Mouse (Mus musculus) neural tube, embryonic 15.5 days (tissue): ENCODE data around the gene Cenpb. TPM values are rescaled to one million over a fixed set of nuclear protein-coding genes. Genes with fewer than 3 reads are reported as not detected.

Experiments used
- ATAC-seq: fragments of 200-750 bp; cut with Nextera tagmentation; 2 replicates; pipeline ENCODE4 v1.8.0; 2017; ENCODE audit warnings: mild to moderate bottlenecking, moderate TSS enrichment, moderate library complexity; ENCODE audit not compliant: low FRiP score
- H3K27ac ChIP-seq: fragments of 300-500 bp; sonication (generic); replicated peaks from 2 replicates; pipeline ENCODE4 v1.5.1; 2015; ENCODE audit warnings: mild to moderate bottlenecking, inconsistent platforms
- H3K27me3 ChIP-seq: fragments of 300-500 bp; sonication (generic); replicated peaks from 2 replicates; pipeline ENCODE4 v1.6.1; 2015; ENCODE audit warnings: inconsistent platforms
- H3K36me3 ChIP-seq: fragments of 300-500 bp; sonication (generic); 2 replicates; pipeline ENCODE4 v1.6.1; 2015; ENCODE audit warnings: inconsistent platforms
- H3K4me1 ChIP-seq: fragments of 300-500 bp; sonication (generic); 2 replicates; pipeline ENCODE4 v1.6.1; 2015; ENCODE audit warnings: inconsistent platforms
- H3K4me2 ChIP-seq: fragments of 300-500 bp; sonication (generic); 2 replicates; pipeline ENCODE4 v1.6.1; 2015; ENCODE audit warnings: inconsistent platforms, mild to moderate bottlenecking, moderate library complexity
- H3K4me3 ChIP-seq: fragments of 300-500 bp; sonication (generic); replicated peaks from 2 replicates; pipeline ENCODE4 v1.5.1; 2015; ENCODE audit warnings: mild to moderate bottlenecking, inconsistent platforms
- H3K9ac ChIP-seq: fragments of 300-500 bp; sonication (generic); replicated peaks from 2 replicates; pipeline ENCODE4 v1.6.1; 2015; ENCODE audit warnings: mild to moderate bottlenecking, inconsistent platforms
- H3K9me3 ChIP-seq: fragments of 300-500 bp; sonication (generic); replicated peaks from 2 replicates; pipeline ENCODE4 v1.6.1; 2016; ENCODE audit warnings: inconsistent platforms
- WGBS: fragments of 180-500 bp; shearing (Covaris S2); methylation state at CpG from one replicate; pipeline ENCODE4 v1.1.7; 2015; ENCODE audit warnings: mixed read lengths; 5-methylcytosine and 5-hydroxymethylcytosine counted together
- polyA plus RNA-seq: library from polyadenylated mRNA; unstranded; fragments of >200 nt; fragmentation: Nextera tagmentation; extraction: Ambion mirVana; gene quantifications from 2 replicates; pipeline ENCODE4 v1.2.1, GENCODE M21; 2015

Gene Cenpb
- polyA plus RNA-seq, 1 experiment from 2014 or later = 12.6 TPM

DNA sequence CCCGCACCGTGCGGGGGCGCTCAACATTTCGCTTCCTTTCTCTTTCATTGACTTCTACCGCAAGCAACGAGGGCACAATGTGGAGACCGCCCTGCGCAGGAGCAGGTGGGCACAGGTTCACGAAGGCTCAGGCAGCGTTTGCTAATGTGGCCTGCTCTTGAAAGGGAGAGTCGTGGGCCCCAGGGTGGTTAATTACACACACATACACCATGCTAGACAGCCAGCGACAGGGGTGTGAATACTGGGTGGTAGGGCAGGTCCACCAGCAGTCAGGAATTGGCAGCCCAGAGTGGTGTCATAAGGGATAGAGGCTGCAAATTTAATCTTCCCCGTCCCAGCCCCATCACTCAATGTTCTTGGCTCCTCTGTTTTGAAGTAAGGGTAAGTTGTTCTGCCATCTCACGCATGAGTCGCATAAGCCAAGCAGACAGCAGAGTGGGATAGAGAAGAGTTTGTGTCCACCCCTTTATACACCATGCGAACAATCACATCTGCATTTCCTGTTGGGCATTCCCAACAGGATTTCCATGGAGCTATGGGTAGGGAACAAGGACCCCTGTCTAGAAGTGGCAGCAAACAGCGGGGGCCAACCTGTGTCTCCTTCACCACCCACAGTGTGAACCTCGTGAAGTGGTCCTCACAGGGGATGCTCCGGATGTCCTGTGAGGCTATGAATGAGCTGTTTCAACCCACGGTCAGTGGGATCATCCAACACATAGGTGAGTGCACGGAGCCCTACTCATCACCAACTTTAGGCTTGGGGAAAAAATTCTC, 36.7 kb downstream of the Cenpb start:
- H3K9ac ChIP-seq = no peak overlapping the region
- H3K27me3 ChIP-seq = no peaks in the 10 kb centered on the region
- H3K4me2 ChIP-seq = no peak overlapping the region; the same call in 1 of the 2 replicates
- H3K9me3 ChIP-seq = no peaks in the 10 kb centered on the region
- H3K4me3 ChIP-seq = no peak overlapping the region
- WGBS = 66% methylated on average over 22 of the region's 22 CpGs
- H3K27ac ChIP-seq = no peak overlapping the region
- H3K36me3 ChIP-seq = peaks cover 44% of the 10 kb centered on the region
- no peaks in the 10 kb centered on the region; the same call in 1 of the 2 replicates for H3K4me1 ChIP-seq
- no peak for ATAC-seq

DNA sequence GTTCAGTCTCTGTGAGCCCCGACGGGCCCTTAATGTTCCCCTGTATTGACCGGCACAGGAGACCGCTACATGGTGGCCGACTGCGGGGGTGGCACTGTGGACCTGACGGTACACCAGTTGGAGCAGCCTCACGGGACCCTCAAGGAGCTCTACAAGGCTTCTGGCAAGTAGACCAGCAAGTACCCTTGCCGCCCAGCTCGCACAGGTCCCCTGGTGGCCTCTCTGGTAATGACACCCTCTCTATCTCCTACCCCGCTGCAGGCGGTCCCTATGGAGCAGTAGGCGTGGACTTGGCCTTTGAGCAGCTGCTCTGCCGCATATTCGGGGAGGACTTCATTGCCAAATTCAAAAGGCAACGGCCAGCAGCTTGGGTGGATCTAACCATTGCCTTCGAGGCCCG, 37.3 kb downstream of the Cenpb start:
- no peak overlapping the region for H3K9ac ChIP-seq
- no peak overlapping the region; the same call in 1 of the 2 replicates for H3K4me2 ChIP-seq
- H3K36me3 ChIP-seq = peaks cover 38% of the 10 kb centered on the region
- H3K27me3 ChIP-seq = no peaks in the 10 kb centered on the region
- H3K4me3 ChIP-seq = no peak overlapping the region
- H3K27ac ChIP-seq = no peak overlapping the region
- WGBS = 27% methylated on average over 18 of the region's 18 CpGs
- peak; percentile 14; the same call in 1 of the 2 replicates for ATAC-seq
- no peaks in the 10 kb centered on the region for H3K9me3 ChIP-seq
- no peaks in the 10 kb centered on the region; the same call in 1 of the 2 replicates for H3K4me1 ChIP-seq

DNA sequence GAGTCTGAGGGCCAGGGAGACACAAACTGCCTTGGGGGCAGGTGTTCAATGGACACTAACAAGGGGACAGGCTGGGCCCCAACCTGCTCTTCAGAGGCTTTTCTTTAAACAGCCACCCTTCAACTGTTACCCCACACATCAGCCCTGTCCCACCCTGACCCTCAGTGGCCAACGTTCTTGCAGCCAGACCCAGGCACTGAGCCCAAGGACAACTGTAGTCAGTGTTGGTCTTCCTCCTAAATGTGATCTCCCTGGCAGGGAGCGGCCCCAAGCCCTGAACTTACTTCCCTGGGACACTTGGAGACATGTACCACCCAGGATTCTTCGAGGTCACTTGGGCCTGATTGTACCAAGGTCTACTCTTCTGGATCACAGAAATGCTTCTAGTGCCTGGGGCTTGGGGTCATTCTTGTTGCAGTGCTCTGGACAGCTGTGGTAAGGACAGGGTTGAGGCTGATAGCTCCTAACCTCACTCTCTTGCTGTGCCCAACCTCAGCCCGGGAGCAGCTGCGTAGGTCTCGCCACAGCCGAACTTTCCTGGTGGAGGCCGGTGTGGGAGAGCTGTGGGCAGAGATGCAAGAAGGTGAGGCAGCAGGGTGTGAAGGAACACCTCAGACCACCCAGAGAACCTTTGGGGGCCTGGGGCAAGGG, 38.4 kb downstream of the Cenpb start:
- no peak for ATAC-seq
- Histone ChIP-seq H3K4me1 (no peaks in the 10 kb centered on the region; the same call in 1 of the 2 replicates), H3K9me3 (no peaks in the 10 kb centered on the region), H3K9ac (no peak overlapping the region), H3K4me2 (no peak overlapping the region), H3K27ac (no peak overlapping the region), H3K4me3 (no peak overlapping the region), H3K36me3 (peaks cover 27% of the 10 kb centered on the region), H3K27me3 (no peaks in the 10 kb centered on the region)
- 92% methylated on average over 8 of the region's 8 CpGs for WGBS

DNA sequence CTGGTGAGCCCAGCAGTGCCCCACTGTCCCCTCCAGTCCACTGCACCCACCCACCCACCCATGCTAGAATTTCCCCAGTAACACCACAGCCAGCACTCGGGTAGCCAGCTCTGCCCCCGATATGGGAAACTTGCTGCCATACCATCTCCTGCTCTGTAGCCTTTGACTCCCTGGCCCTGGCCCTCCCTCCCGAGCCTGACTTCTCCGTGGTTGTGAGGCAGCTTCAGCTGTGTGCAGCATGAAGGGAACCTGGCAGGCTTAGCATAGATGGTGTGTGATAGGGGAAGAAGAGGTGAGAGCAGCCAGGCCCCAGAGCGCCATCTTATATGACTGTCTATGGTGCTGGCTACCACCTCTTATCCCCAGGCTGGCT, 39.3 kb downstream of the Cenpb start:
- Histone ChIP-seq H3K27ac (no peak overlapping the region), H3K4me1 (no peaks in the 10 kb centered on the region; the same call in 1 of the 2 replicates), H3K27me3 (no peaks in the 10 kb centered on the region), H3K4me3 (no peak overlapping the region), H3K36me3 (peaks cover 18% of the 10 kb centered on the region), H3K9me3 (no peaks in the 10 kb centered on the region), H3K9ac (no peak overlapping the region), H3K4me2 (no peak overlapping the region)
- 80% methylated on average over 5 of the region's 5 CpGs for WGBS
- no peak for ATAC-seq

DNA sequence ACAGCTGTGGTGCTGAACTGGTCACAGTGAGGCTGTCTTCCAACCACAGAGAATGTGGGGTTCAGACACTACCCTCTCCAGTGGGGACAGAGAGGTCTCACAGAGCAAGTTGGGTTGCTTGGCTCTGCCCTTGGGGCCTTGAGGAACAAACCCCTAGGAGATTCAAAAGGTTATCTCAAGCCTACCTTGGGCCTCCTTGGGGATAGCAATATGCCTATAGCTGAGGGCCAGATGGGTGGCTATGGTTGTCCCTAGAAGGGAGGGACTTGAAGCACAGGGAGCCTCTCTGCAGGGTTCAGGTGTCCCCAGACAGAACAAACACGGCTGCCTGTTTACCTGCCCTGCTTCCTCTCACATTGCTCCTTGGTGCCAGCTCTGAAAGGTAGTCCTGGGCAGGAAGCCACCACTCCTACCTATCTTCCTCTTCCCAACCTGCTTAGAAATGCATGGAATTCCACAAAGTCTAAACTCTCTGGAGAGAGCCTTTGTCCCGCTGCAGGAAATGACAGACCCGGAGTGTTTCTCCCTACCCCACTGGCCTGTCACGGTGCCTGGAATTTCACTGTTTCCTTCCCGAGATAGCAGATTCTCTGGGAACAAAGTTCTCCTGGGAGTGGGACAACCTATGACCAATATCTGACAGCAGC, 39.9 kb downstream of the Cenpb start:
- Histone ChIP-seq H3K36me3 (peaks cover 14% of the 10 kb centered on the region), H3K4me2 (no peak overlapping the region), H3K4me1 (no peaks in the 10 kb centered on the region; the same call in 1 of the 2 replicates), H3K27ac (no peak overlapping the region), H3K27me3 (no peaks in the 10 kb centered on the region), H3K9me3 (no peaks in the 10 kb centered on the region), H3K4me3 (no peak overlapping the region), H3K9ac (no peak overlapping the region)
- ATAC-seq = no peak
- 61% methylated on average over 5 of the region's 5 CpGs for WGBS

DNA sequence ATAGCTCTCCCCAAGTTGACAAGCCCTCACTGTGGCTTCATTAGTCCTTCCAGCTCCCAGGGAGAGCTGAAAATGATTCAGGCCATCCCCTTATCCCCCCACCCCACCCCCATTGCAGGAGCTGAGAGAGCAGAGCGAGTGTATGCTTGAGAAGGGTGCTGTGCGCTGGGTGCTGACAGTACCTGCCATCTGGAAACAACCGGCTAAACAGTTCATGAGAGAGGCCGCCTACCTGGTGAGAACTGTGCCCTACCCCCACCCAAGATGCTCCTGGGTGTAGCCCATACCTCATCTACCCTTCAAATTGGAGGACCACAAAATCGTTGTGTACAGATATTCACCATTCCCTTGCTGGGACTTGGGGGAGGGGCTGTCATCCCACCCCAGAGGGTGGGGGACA, 40.6 kb downstream of the Cenpb start:
- Histone ChIP-seq H3K4me3 (no peak overlapping the region), H3K9ac (no peak overlapping the region), H3K9me3 (no peaks in the 10 kb centered on the region), H3K27ac (no peak overlapping the region), H3K36me3 (peaks cover 7% of the 10 kb centered on the region), H3K27me3 (no peaks in the 10 kb centered on the region), H3K4me2 (no peak overlapping the region), H3K4me1 (no peaks in the 10 kb centered on the region; the same call in 1 of the 2 replicates)
- WGBS = 94% methylated on average over 5 of the region's 5 CpGs
- ATAC-seq = no peak

DNA sequence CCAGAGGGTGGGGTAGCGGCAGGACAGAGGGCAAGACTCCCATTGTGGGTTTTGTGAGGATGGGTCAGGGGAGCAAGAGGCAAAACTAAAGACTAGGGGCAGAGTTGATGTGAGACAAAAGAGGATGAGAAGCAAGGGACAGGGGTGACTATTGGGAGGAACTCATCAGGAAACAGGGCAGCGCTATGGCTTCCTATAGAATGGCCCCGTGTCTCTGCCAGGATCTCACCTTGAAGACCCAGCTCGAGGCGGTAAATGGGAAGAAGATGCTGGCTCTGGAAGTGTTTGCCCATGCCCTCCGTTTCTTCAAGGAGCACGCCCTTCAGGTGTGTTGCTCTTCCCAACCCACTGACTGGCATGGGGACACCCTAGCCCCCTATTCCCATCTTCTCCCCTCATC, 41.1 kb downstream of the Cenpb start:
- Histone ChIP-seq H3K27me3 (no peaks in the 10 kb centered on the region), H3K4me3 (no peak overlapping the region), H3K9me3 (no peaks in the 10 kb centered on the region), H3K9ac (no peak overlapping the region), H3K36me3 (0 out of 2 replicates have a peak, but pooled peaks cover 4% of the 10 kb centered on the region), H3K4me2 (no peak overlapping the region), H3K27ac (no peak overlapping the region), H3K4me1 (no peaks in the 10 kb centered on the region; the same call in 1 of the 2 replicates)
- no peak for ATAC-seq
- 86% methylated on average over 7 of the region's 7 CpGs for WGBS

DNA sequence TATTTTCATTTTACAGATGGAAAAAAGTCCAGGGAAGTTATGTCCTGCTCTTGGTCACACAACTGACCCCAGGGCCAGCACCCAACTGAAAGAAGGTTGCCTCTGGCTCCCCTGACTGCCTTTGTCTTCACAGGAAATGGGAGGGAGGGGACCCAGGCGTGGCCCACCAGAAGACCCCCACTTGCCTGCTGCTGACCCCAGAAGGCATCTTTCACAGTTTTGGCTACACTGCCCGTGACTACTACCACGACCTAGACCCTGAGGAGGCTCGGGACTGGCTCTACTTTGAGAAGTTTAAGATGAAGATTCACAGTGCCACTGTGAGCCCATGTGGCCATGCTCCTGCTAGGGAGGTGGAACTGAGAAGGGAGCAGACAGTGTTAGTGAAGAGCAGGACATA, 41.6 kb downstream of the Cenpb start:
- H3K36me3 ChIP-seq = no peaks in the 10 kb centered on the region
- no peak overlapping the region for H3K4me2 ChIP-seq
- ATAC-seq = no peak
- WGBS = 81% methylated on average over 4 of the region's 4 CpGs
- H3K4me3 ChIP-seq = no peak overlapping the region
- no peaks in the 10 kb centered on the region; the same call in 1 of the 2 replicates for H3K4me1 ChIP-seq
- no peak overlapping the region for H3K27ac ChIP-seq
- no peaks in the 10 kb centered on the region for H3K27me3 ChIP-seq
- no peaks in the 10 kb centered on the region for H3K9me3 ChIP-seq
- H3K9ac ChIP-seq = no peak overlapping the region

DNA sequence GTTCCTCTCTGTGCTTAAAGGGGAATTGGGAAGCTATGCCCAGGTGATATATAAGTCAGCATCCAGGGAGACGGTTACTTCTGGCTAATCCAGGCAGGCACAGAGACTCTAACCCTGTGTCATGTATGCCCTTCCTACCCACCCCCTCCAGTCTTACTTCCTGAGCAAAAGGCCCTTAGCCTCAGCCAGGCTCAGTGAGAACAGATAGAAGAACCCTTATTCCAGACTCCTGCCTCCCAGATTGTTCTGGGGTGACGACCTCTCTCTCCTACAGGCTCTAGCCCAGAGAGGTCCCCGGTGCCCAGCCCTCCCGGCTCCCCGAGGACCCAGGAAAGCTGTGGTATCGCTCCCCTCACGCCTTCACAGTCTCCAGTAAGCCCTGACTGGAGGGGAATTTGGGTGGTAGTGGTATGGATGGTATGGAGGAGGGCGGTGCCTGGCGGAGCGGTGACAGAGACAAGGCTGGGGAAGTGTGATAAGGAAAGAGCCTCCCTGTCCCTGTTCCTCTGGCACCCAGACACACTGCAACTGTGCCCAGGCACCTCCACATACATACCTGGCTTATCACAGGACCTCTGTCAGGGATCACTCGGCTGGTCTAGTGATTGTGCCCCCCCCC, 44.2 kb downstream of the Cenpb start:
- WGBS = 74% methylated on average over 11 of the region's 11 CpGs
- Histone ChIP-seq H3K9me3 (no peaks in the 10 kb centered on the region), H3K4me1 (no peaks in the 10 kb centered on the region), H3K9ac (no peak overlapping the region), H3K36me3 (no peaks in the 10 kb centered on the region), H3K4me2 (no peak overlapping the region), H3K4me3 (no peak overlapping the region), H3K27ac (no peak overlapping the region), H3K27me3 (no peaks in the 10 kb centered on the region)
- no peak for ATAC-seq

DNA sequence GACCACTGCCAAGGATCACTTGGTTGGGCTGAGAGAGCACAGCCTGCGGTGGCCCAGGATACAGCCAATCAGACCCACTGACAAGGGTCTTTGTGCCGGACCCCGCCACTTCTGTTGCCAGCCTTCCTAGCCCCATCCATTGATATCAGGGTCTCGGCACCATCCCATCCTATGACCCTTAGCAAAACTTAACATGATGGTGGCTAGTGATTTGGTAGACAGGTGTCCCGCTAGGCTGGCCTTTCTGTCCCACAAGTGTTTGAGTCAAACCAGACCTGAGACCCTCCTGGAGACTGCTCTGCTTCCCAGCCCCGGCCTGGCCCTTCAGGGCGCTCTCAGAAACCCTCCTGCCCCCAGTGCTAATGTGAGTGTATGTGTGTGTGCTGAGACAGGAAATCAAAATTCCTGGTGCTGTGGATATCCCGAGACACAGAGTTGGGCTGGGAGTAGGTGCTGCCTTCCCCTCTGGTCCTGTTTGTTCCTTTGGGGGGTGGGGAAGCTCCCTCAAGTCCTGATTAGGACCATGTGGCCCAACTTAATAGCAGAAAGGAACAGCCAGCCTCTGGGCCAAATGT, 45.0 kb downstream of the Cenpb start:
- H3K27me3 ChIP-seq = no peaks in the 10 kb centered on the region
- no peak for ATAC-seq
- H3K36me3 ChIP-seq = no peaks in the 10 kb centered on the region
- H3K9ac ChIP-seq = no peak overlapping the region
- H3K4me1 ChIP-seq = no peaks in the 10 kb centered on the region
- no peak overlapping the region for H3K27ac ChIP-seq
- 94% methylated on average over 8 of the region's 8 CpGs for WGBS
- no peak overlapping the region for H3K4me3 ChIP-seq
- H3K9me3 ChIP-seq = no peaks in the 10 kb centered on the region
- no peak overlapping the region for H3K4me2 ChIP-seq

DNA sequence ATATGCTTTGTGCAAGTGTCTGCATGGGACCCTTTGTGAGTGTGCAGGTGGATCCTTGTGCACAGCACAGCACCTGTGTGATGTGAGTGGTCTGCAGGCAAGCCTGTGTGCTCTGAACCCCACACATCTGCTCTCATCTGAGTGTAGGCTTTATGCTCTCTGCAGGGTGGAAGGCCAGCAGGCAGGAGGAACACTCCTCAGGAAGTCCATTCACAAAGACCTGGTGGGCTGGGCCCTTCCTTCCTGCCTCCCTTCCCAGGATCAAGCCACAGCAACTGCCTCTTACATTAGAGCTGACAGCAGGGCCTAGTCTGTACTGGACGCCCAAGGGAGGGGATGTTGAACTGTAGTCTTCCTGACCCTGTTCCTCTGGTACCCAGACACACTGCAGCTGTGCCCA, 45.5 kb downstream of the Cenpb start:
- Histone ChIP-seq H3K9me3 (no peaks in the 10 kb centered on the region), H3K4me2 (no peak overlapping the region), H3K4me3 (no peak overlapping the region), H3K27ac (no peak overlapping the region; the same call in 1 of the 2 replicates), H3K36me3 (no peaks in the 10 kb centered on the region), H3K27me3 (no peaks in the 10 kb centered on the region), H3K9ac (no peak overlapping the region), H3K4me1 (no peaks in the 10 kb centered on the region)
- ATAC-seq = no peak
- 75% methylated on average over 1 of the region's 1 CpGs for WGBS
